Mouse (Mus musculus) splenic B cell, adult 2 months (primary cell): ENCODE measurements around the gene Rcn1.

Source experiments
- DNase-seq: peaks from one replicate; pipeline ENCODE4 v3.0.0-alpha.2; 2011; ENCODE audit warnings: low read depth, low spot score
- H3K27me3 ChIP-seq: 2 replicates; pipeline ENCODE4 v1.6.1; 2012; ENCODE audit warnings: mild to moderate bottlenecking, low read length, moderate library complexity, mixed read lengths; ENCODE audit not compliant: control insufficient read depth, poor library complexity, insufficient read depth, severe bottlenecking
- H3K36me3 ChIP-seq: 2 replicates; pipeline ENCODE4 v1.6.1; 2012; ENCODE audit warnings: mild to moderate bottlenecking, low read length, moderate library complexity, mixed read lengths; ENCODE audit not compliant: control insufficient read depth, poor library complexity, insufficient read depth, severe bottlenecking

Rcn1 gene

GRCm38 (mm10) chr2:105380757-105381319 lies 18.3 kb downstream of the Rcn1 start:
- Histone ChIP-seq H3K27me3 (no peaks in the 10 kb centered on the region), H3K36me3 (no peaks in the 10 kb centered on the region)
- DNase-seq: no peak

GRCm38 (mm10) chr2:105379682-105380081 lies 19.4 kb downstream of the Rcn1 start:
- no peaks in the 10 kb centered on the region for H3K27me3 ChIP-seq
- no peak for DNase-seq
- H3K36me3 ChIP-seq: no peaks in the 10 kb centered on the region

- no peaks in the 10 kb centered on the region for H3K27me3 ChIP-seq
- no peaks in the 10 kb centered on the region for H3K36me3 ChIP-seq
- DNase-seq: no peak
Observed at GRCm38 (mm10) chr2:105375705-105376104, 23.4 kb downstream of the Rcn1 start.

GRCm38 (mm10) chr2:105375261-105375660 lies 23.9 kb downstream of the Rcn1 start:
- Histone ChIP-seq H3K36me3 (no peaks in the 10 kb centered on the region), H3K27me3 (no peaks in the 10 kb centered on the region)
- no peak for DNase-seq

GRCm38 (mm10) chr2:105373658-105374057 lies 25.5 kb downstream of the Rcn1 start:
- H3K36me3 ChIP-seq: no peaks in the 10 kb centered on the region
- no peaks in the 10 kb centered on the region for H3K27me3 ChIP-seq
- no peak for DNase-seq

GRCm38 (mm10) chr2:105372727-105373126 lies 26.4 kb downstream of the Rcn1 start:
- no peak for DNase-seq
- no peaks in the 10 kb centered on the region for H3K27me3 ChIP-seq

GRCm38 (mm10) chr2:105372156-105372555 lies 27.0 kb downstream of the Rcn1 start:
- DNase-seq: no peak
- no peaks in the 10 kb centered on the region for H3K36me3 ChIP-seq
- H3K27me3 ChIP-seq: no peaks in the 10 kb centered on the region

More at GRCm38 (mm10) chr2:105372727-105373126, 26.4 kb downstream of the Rcn1 start:
- H3K36me3 ChIP-seq: no peaks in the 10 kb centered on the region

GRCm38 (mm10) chr2:105370698-105371097 lies 28.4 kb downstream of the Rcn1 start:
- Histone ChIP-seq H3K27me3 (no peaks in the 10 kb centered on the region), H3K36me3 (no peaks in the 10 kb centered on the region)
- DNase-seq: no peak

GRCm38 (mm10) chr2:105370240-105370639 lies 28.9 kb downstream of the Rcn1 start:
- no peak for DNase-seq
- Histone ChIP-seq H3K36me3 (no peaks in the 10 kb centered on the region), H3K27me3 (no peaks in the 10 kb centered on the region)

GRCm38 (mm10) chr2:105367623-105368022 lies 31.5 kb downstream of the Rcn1 start:
- Histone ChIP-seq H3K27me3 (no peaks in the 10 kb centered on the region), H3K36me3 (no peaks in the 10 kb centered on the region)
- DNase-seq: peak; percentile 1

GRCm38 (mm10) chr2:105358040-105358439 lies 41.1 kb downstream of the Rcn1 start:
- no peaks in the 10 kb centered on the region for H3K27me3 ChIP-seq
- no peak for DNase-seq
- no peaks in the 10 kb centered on the region for H3K36me3 ChIP-seq

- H3K36me3 ChIP-seq: no peaks in the 10 kb centered on the region
- DNase-seq: no peak
- no peaks in the 10 kb centered on the region for H3K27me3 ChIP-seq
Observed at GRCm38 (mm10) chr2:105356791-105357190, 42.3 kb downstream of the Rcn1 start.

- Histone ChIP-seq H3K27me3 (no peaks in the 10 kb centered on the region), H3K36me3 (no peaks in the 10 kb centered on the region)
Observed at GRCm38 (mm10) chr2:105348886-105349285, 50.2 kb downstream of the Rcn1 start.

GRCm38 (mm10) chr2:105339993-105340392 lies 59.1 kb downstream of the Rcn1 start:
- H3K27me3 ChIP-seq: no peaks in the 10 kb centered on the region
- H3K36me3 ChIP-seq: no peaks in the 10 kb centered on the region
- DNase-seq: no peak

More at GRCm38 (mm10) chr2:105348886-105349285, 50.2 kb downstream of the Rcn1 start:
- DNase-seq: no peak

- no peak for DNase-seq
- no peaks in the 10 kb centered on the region for H3K36me3 ChIP-seq
- no peaks in the 10 kb centered on the region; the same call in 1 of the 2 replicates for H3K27me3 ChIP-seq
Observed at GRCm38 (mm10) chr2:105337171-105337875, 61.8 kb downstream of the Rcn1 start.
